ENCODE assay signal across 27 mouse cellular contexts in the genomic region with DNA sequence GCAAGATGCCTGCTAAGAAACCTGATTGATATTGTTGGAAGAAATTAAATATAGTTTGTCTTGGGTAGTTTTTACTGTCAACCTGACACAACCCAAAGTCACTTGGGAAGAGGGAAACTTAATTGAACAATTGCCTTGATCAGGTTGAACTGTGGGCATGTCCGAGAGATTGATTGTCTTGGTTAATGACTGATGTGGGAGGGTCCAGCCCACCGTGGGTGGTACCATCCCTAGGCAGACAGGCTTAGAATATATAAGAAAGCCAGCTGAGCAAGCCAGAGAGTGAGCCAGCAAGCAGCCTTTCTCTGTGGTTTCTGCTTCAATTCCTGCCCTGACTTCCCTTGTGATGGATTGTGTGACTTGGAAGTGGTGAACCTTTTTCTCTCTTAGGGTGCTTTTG. TPM values are rescaled to one million over a fixed set of nuclear protein-coding genes. Genes with fewer than 3 reads are reported as not detected.
"Had no signal": no experiment of that assay in that cellular context is flagged by ENCODE, and none has a peak within 500 bp of the region (broad histone marks: within the 10 kb centered on the region; RNA-seq: fewer than 3 reads in every experiment).

No protein-coding gene starts in this region.

- H3K9me3 ChIP-seq: intestine, embryonic 15.5 days; limb, embryonic 10.5 days had no signal

- H3K27me3 ChIP-seq: hindbrain, embryonic 12.5 days; intestine, embryonic 15.5 days; limb, embryonic 12.5 days; liver, embryonic 13.5 days; liver, embryonic 15.5 days had no signal

- H3K4me1 ChIP-seq: hindbrain, embryonic 10.5 days; hindbrain, embryonic 12.5 days; intestine, embryonic 15.5 days; limb, embryonic 10.5 days; limb, embryonic 12.5 days had no signal

- H3K27ac ChIP-seq: gastrocnemius, adult 2 months; heart, adult 2 months; hindbrain, embryonic 10.5 days; hindbrain, embryonic 12.5 days; hindbrain, embryonic 14.5 days; intestine, embryonic 15.5 days; layer of hippocampus, adult 2 months; left cerebral cortex, adult 2 months; limb, embryonic 10.5 days; limb, embryonic 12.5 days; liver, embryonic 13.5 days; liver, embryonic 15.5 days had no signal

- ATAC-seq: hindbrain, embryonic 16.5 days; inflammation-experienced regulatory T-cells, adult 6 months; intestine, embryonic 15.5 days; intestine, postnatal 0 days had no signal

- H3K9ac ChIP-seq: heart, embryonic 12.5 days; hindbrain, embryonic 12.5 days; hindbrain, embryonic 14.5 days; intestine, embryonic 15.5 days; limb, embryonic 12.5 days; liver, embryonic 13.5 days; liver, embryonic 15.5 days had no signal

- DNase-seq: gastrocnemius, adult 2 months; gastrocnemius, postnatal 10 days; gastrocnemius, postnatal 25 days; heart, adult 2 months; heart, postnatal 10 days; heart, postnatal 4 days; kidney, adult 18-20 months; kidney, adult 8-10 months; kidney, postnatal 10 days; kidney, postnatal 25 days; kidney, postnatal 4 days; liver; liver, embryonic 13.5 days had no signal

- H3K36me3 ChIP-seq: heart, embryonic 12.5 days; hindbrain, embryonic 10.5 days; hindbrain, embryonic 12.5 days; intestine, embryonic 15.5 days; limb, embryonic 10.5 days; limb, embryonic 12.5 days had no signal

- H3K4me2 ChIP-seq: heart, embryonic 12.5 days; hindbrain, embryonic 12.5 days; hindbrain, embryonic 14.5 days; intestine, embryonic 15.5 days; limb, embryonic 12.5 days; liver, embryonic 13.5 days; liver, embryonic 15.5 days had no signal

- H3K4me3 ChIP-seq: gastrocnemius, adult 2 months; heart, adult 2 months; heart, embryonic 12.5 days; hindbrain, embryonic 10.5 days; hindbrain, embryonic 12.5 days; intestine, embryonic 15.5 days; layer of hippocampus, adult 2 months; left cerebral cortex, adult 2 months; limb, embryonic 10.5 days; limb, embryonic 12.5 days; liver, embryonic 13.5 days; liver, embryonic 15.5 days had no signal

RNA-seq across cellular contexts. Expression of a gene that starts 17.9 kb away (rescaled TPM):
- total RNA-seq: granulocyte monocyte progenitor cell, adult 5-6 weeks had no signal
- polyA plus RNA-seq: inflammation-experienced regulatory T-cells, adult 6 months had no signal
